Mouse (Mus musculus): Measurements from ENCODE around the gene Ormdl1. TPM values are rescaled to one million over a fixed set of nuclear protein-coding genes. Genes with fewer than 3 reads are reported as not detected.

Ormdl1 gene
- total RNA-seq, 2 experiments from 2014 or later: 27.0 to 34.6 TPM

Other genes with a start within 250 kb of the Ormdl1 start
- not detected in 2 replicates for gene Mstn, start 235.5 kb upstream of the Ormdl1 start, total RNA-seq (2015)
- not detected in 2 replicates for gene Mstn, start 235.5 kb upstream of the Ormdl1 start, total RNA-seq (2017)
- gene 1700019A02Rik, start 109.5 kb upstream of the Ormdl1 start, total RNA-seq (2015): not detected in 2 replicates
- not detected in 2 replicates for gene 1700019A02Rik, start 109.5 kb upstream of the Ormdl1 start, total RNA-seq (2017)
- gene Pms1, start 77 bp upstream of the Ormdl1 start, total RNA-seq (2015): 5.9 and 7.0 TPM in 2 replicates
- 9.3 and 14.1 TPM in 2 replicates for gene Pms1, start 77 bp upstream of the Ormdl1 start, total RNA-seq (2017)
- gene Gm28778, start within 50 bp of the Ormdl1 start, total RNA-seq (2015): not detected in 2 replicates
- gene Gm28778, start within 50 bp of the Ormdl1 start, total RNA-seq (2017): not detected in 2 replicates
- gene Osgepl1, start 16.5 kb downstream of the Ormdl1 start, total RNA-seq (2015): 17.3 and 18.8 TPM in 2 replicates
- 5.4 and 10.9 TPM in 2 replicates for gene Osgepl1, start 16.5 kb downstream of the Ormdl1 start, total RNA-seq (2017)
- gene Asdurf, start 55.5 kb downstream of the Ormdl1 start, total RNA-seq (2015): not detected in 2 replicates
- 174 and 358 TPM in 2 replicates for gene Asdurf, start 55.5 kb downstream of the Ormdl1 start, total RNA-seq (2017)
- gene Gm28551, start 55.6 kb downstream of the Ormdl1 start, total RNA-seq (2015): not detected in 2 replicates
- gene Gm28551, start 55.6 kb downstream of the Ormdl1 start, total RNA-seq (2017): not detected in 2 replicates
- gene Asnsd1, start 55.7 kb downstream of the Ormdl1 start, total RNA-seq (2015): 110 and 111 TPM in 2 replicates
- 104 and 111 TPM in 2 replicates for gene Asnsd1, start 55.7 kb downstream of the Ormdl1 start, total RNA-seq (2017)